Mouse (Mus musculus) heart, embryonic 16.5 days (tissue): ENCODE results near the gene Map6. TPM values are rescaled to one million over a fixed set of nuclear protein-coding genes. Genes with fewer than 3 reads are reported as not detected.

Experiments used
- ATAC-seq: fragments of 200-750 bp; cut with Nextera tagmentation; replicated peaks from 2 replicates; pipeline ENCODE4 v1.8.0; 2017; ENCODE audit warnings: moderate number of reproducible peaks; ENCODE audit not compliant: insufficient read depth, low FRiP score; ENCODE audit errors: extremely low read depth
- H3K27ac ChIP-seq: fragments of 300-500 bp; sonication (generic); 2 replicates; pipeline ENCODE4 v1.5.1; 2014; ENCODE audit warnings: mild to moderate bottlenecking, low read length, control low read depth, moderate library complexity
- H3K27me3 ChIP-seq: fragments of 300-500 bp; sonication (generic); 2 replicates; pipeline ENCODE4 v1.6.1; 2014; ENCODE audit warnings: low read length, mixed read lengths; ENCODE audit not compliant: control insufficient read depth, insufficient read depth
- H3K36me3 ChIP-seq: fragments of 300-500 bp; sonication (generic); 2 replicates; pipeline ENCODE4 v1.6.1; 2014; ENCODE audit not compliant: control insufficient read depth, insufficient read depth
- H3K4me1 ChIP-seq: fragments of 300-500 bp; sonication (generic); 2 replicates; pipeline ENCODE4 v1.6.1; 2014; ENCODE audit warnings: low read length, mixed read lengths; ENCODE audit not compliant: control insufficient read depth, insufficient read depth
- H3K4me2 ChIP-seq: fragments of 300-500 bp; sonication (generic); 2 replicates; pipeline ENCODE4 v1.6.1; 2014; ENCODE audit warnings: low read depth, mild to moderate bottlenecking, control low read depth, low read length
- H3K4me3 ChIP-seq: fragments of 300-500 bp; sonication (generic); 2 replicates; pipeline ENCODE4 v1.5.1; 2014; ENCODE audit warnings: mild to moderate bottlenecking, control low read depth, low read length
- H3K9ac ChIP-seq: fragments of 300-500 bp; sonication (generic); 2 replicates; pipeline ENCODE4 v1.6.1; 2014; ENCODE audit warnings: low read length, control low read depth
- H3K9me3 ChIP-seq: fragments of 300-500 bp; sonication (generic); replicated peaks from 2 replicates; pipeline ENCODE4 v1.6.1; 2016; ENCODE audit warnings: low read length; ENCODE audit not compliant: control insufficient read depth
- WGBS: fragments of 180-500 bp; shearing (Covaris S2); extraction: QIAGEN DNeasy Blood & Tissue Kit; methylation state at CpG from one replicate; pipeline ENCODE4 v1.1.7; 2014; 5-methylcytosine and 5-hydroxymethylcytosine counted together
- polyA plus RNA-seq: library from polyadenylated mRNA; unstranded; fragments of >200 nt; fragmentation: Nextera tagmentation; extraction: Ambion mirVana; gene quantifications from 2 replicates; pipeline ENCODE4 v1.2.1, GENCODE M21; 2015

The Map6 gene
- polyA plus RNA-seq, 1 experiment from 2014 or later: 2.2 TPM

- H3K9me3 ChIP-seq: no peaks in the 10 kb centered on the region
- H3K9ac ChIP-seq: peak overlapping the region; percentile 97
- peak overlapping the region; percentile 79 for H3K4me3 ChIP-seq
- H3K4me2 ChIP-seq: peak overlapping the region; percentile 75
- peaks cover 55% of the 10 kb centered on the region for H3K4me1 ChIP-seq
- peaks cover 34% of the 10 kb centered on the region for H3K36me3 ChIP-seq
- 3% methylated on average over 12 of the region's 12 CpGs for WGBS
- peak overlapping the region; percentile 93 for H3K27ac ChIP-seq
- no peaks in the 10 kb centered on the region for H3K27me3 ChIP-seq
- no peak for ATAC-seq
Measured at GRCm38 (mm10) chr7:99351104-99351801, 84.0 kb downstream of the Map6 start.

DNA sequence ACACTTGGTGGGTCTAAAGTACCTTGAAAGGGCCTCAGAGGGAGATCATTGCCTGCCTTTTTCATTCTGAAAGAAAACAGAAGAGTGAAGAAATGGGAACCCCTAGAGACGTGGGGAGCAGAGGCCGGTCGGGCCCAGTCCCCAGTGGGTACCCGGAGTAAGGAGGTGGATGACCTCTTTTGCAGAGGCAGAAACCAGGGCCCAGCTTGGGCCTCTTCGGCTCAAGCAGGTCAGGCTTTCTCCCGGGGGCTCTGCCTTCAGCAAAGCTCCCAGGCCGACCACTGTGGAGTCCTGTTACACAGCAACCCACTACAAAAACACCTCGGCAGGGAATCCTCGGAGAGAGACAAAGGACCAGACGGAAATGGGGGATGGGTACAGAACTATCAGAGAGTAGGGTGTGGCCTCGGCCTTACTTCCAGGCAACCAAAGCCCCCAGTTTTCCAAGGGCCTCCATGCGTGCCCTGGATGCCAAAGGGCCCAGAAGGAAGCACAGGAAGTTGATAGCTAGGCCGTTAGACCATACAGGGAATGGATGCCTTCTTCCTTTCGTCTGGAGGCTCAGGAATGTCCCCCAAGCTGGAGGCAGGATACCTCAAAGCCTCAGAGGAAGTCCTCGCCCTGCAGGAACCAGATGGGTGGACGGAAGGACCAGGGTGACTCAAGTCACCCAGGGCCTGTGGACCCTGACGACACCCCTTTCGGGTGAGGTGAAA, 84.7 kb downstream of the Map6 start:
- Histone ChIP-seq H3K36me3 (peaks cover 27% of the 10 kb centered on the region), H3K4me2 (peak overlapping the region; percentile 75), H3K9me3 (no peaks in the 10 kb centered on the region), H3K4me3 (peak overlapping the region; percentile 79), H3K27me3 (no peaks in the 10 kb centered on the region), H3K9ac (peak overlapping the region; percentile 97), H3K27ac (peak overlapping the region; percentile 93), H3K4me1 (peaks cover 59% of the 10 kb centered on the region)
- 3% methylated on average over 18 of the region's 18 CpGs for WGBS
- ATAC-seq: no peak

GRCm38 (mm10) chr7:99352526-99353400, 85.5 kb downstream of the Map6 start, which contains the start of gene Serpinh1:
Gene Serpinh1, minus strand, starts transcription at chr7:99353239.
- peak; percentile 80 for ATAC-seq
- peak within 1 kb of the TSS; percentile 97 for H3K9ac ChIP-seq
- H3K27ac ChIP-seq: peak within 1 kb of the TSS; percentile 93
- 2% methylated on average over 35 of the region's 35 CpGs for WGBS
- H3K27me3 ChIP-seq: no peaks in the 10 kb centered on the region
- peak within 1 kb of the TSS; percentile 79 for H3K4me3 ChIP-seq
- H3K36me3 ChIP-seq: peaks cover 19% of the 10 kb centered on the region
- peak within 1 kb of the TSS; percentile 75 for H3K4me2 ChIP-seq
- H3K9me3 ChIP-seq: no peaks in the 10 kb centered on the region
- H3K4me1 ChIP-seq: peaks cover 66% of the 10 kb centered on the region

DNA sequence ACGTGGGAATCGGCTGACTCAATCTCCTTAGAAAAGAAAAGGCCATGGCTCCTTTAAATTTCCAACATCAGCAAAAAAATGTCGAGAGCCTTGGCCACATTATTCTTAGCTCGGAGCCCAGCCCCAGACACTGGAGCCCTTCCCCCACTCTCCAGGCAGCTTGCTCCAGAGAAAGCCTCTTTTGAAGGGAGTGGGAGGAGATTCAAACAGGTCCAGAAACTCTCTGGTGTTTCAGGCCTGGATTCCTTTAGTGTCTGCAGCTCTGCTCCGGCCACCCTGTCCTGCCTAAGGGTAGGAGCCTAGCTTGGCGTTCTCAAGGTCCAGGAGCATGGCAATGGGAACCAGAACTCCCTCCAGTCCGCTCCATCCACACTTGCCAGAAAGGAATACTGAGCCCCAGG, 88.5 kb downstream of the Map6 start:
- 10% methylated on average over 7 of the region's 7 CpGs for WGBS
- H3K4me2 ChIP-seq: peak overlapping the region; percentile 69
- no peaks in the 10 kb centered on the region for H3K9me3 ChIP-seq
- H3K4me1 ChIP-seq: peaks cover 54% of the 10 kb centered on the region
- H3K9ac ChIP-seq: peak overlapping the region; percentile 77
- H3K36me3 ChIP-seq: no peaks in the 10 kb centered on the region
- no peaks in the 10 kb centered on the region for H3K27me3 ChIP-seq
- peak; percentile 24; the same call in 1 of the 2 replicates for ATAC-seq
- H3K4me3 ChIP-seq: peak overlapping the region; percentile 39
- H3K27ac ChIP-seq: peak overlapping the region; percentile 100

- Histone ChIP-seq H3K4me1 (peaks cover 59% of the 10 kb centered on the region), H3K4me3 (peak overlapping the region; percentile 37), H3K27ac (peak overlapping the region; percentile 100), H3K4me2 (peak overlapping the region; percentile 69), H3K27me3 (no peaks in the 10 kb centered on the region), H3K9me3 (no peaks in the 10 kb centered on the region), H3K36me3 (no peaks in the 10 kb centered on the region), H3K9ac (peak overlapping the region; percentile 74)
- WGBS: 9% methylated on average over 9 of the region's 9 CpGs
- ATAC-seq: peak; percentile 26
Measured at GRCm38 (mm10) chr7:99356244-99356930, 89.1 kb downstream of the Map6 start.

DNA sequence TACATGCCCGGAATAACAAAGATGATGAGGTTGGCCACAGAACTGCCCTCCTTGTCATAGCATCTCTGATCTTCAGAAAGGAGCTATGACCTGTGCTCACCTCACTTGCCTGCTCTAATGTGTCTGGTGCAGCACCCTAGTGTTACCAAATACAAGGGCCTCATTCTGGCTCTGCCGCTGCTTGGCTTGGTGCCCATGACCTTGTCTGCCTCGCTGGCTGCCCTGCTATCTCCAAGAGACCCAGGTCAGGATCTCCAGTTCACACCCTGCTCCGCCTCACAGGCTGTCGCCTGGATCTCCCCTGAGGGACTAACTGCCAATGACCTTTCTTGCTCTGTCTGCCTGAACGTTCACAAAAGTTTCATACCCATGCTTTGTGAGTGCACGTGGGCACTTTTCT, 90.0 kb downstream of the Map6 start:
- no peaks in the 10 kb centered on the region for H3K9me3 ChIP-seq
- no peaks in the 10 kb centered on the region for H3K36me3 ChIP-seq
- H3K9ac ChIP-seq: peak overlapping the region; percentile 47
- H3K4me2 ChIP-seq: peak overlapping the region; percentile 69
- 16% methylated on average over 7 of the region's 7 CpGs for WGBS
- no peaks in the 10 kb centered on the region for H3K27me3 ChIP-seq
- H3K4me1 ChIP-seq: peaks cover 59% of the 10 kb centered on the region
- peak overlapping the region; percentile 100 for H3K27ac ChIP-seq
- H3K4me3 ChIP-seq: no peak overlapping the region
- no peak for ATAC-seq

DNA sequence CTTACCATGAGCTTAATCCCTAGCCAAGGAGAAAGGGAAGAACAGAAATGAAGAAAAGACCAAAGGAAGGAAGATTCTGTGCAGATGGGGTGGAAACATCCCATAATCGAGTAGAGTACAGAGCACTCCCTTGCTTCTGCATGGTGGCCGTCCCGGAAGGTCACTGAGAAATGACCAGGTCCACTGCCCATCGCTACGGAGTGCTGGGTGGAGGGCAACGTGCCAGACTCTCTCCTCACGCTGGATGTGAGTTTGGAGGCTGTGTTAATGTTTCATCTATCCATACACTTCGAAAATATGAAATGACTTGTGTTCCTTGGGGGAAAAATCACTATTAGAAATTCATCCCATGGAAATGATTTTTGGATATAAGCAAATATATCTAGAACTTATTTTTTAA, 91.1 kb downstream of the Map6 start:
- 84% methylated on average over 8 of the region's 8 CpGs for WGBS
- Histone ChIP-seq H3K36me3 (no peaks in the 10 kb centered on the region), H3K9ac (no peak overlapping the region), H3K4me1 (peaks cover 57% of the 10 kb centered on the region), H3K27ac (no peak overlapping the region), H3K4me3 (no peak overlapping the region), H3K4me2 (no peak overlapping the region), H3K27me3 (no peaks in the 10 kb centered on the region), H3K9me3 (no peaks in the 10 kb centered on the region)
- no peak for ATAC-seq

- peak overlapping the region; percentile 14; the same call in 1 of the 2 replicates for H3K4me2 ChIP-seq
- WGBS: 18% methylated on average over 10 of the region's 10 CpGs
- H3K4me3 ChIP-seq: no peak overlapping the region
- H3K27ac ChIP-seq: peak overlapping the region; percentile 92
- peaks cover 42% of the 10 kb centered on the region for H3K4me1 ChIP-seq
- H3K9me3 ChIP-seq: no peaks in the 10 kb centered on the region
- no peaks in the 10 kb centered on the region for H3K36me3 ChIP-seq
- no peaks in the 10 kb centered on the region for H3K27me3 ChIP-seq
- H3K9ac ChIP-seq: peak overlapping the region; percentile 62
- ATAC-seq: peak; percentile 89
Measured at GRCm38 (mm10) chr7:99360021-99360802, 93.0 kb downstream of the Map6 start.
